Mouse (Mus musculus) kidney, postnatal 10 days (tissue): ENCODE data around the gene Slc46a3.

ENCODE experiments used
- DNase-seq: peaks from one replicate; pipeline ENCODE4 v3.0.0; 2021; ENCODE audit warnings: mixed read lengths

Gene Slc46a3

DNA sequence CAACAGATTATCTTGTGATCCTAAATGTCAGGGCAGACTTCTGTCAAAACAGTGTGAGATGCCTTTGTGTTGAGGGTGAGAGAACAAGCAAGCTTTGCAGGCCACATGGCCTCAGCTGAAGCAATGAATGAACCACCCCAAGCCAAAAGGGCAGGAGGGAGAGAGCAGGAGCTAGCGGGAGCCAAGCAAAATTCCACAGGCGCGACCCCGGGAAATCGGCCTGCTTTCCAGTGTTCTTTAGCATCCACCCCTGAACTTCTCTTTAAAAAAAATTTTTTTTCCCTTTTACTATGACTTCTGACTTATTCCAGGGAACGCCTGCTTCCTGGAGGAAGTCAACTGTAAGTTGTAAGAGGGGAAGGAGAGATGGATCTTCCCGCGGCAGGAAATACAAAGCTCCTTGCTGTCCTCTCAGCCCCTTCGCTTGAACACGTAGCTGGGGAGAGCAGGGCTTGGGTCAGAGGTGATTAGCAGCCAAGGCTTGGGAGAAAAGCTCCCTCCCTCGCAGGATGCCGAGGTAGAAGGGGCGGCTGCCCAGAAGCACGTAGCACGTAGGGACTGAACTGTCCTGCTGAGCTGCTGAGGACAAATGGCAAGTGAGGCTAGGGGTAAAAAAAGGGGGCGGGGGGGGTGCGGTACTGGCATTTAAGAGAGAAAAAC, 59.6 kb downstream of the Slc46a3 start:
- DNase-seq, result peak; percentile 51

GRCm38 (mm10) chr5:147832842-147833241, 61.8 kb downstream of the Slc46a3 start:
- no peak for DNase-seq

GRCm38 (mm10) chr5:147828846-147829245, 65.8 kb downstream of the Slc46a3 start:
- no peak for DNase-seq
